Mouse (Mus musculus): Measurements from ENCODE around the gene Snrnp40. TPM values are rescaled to one million over a fixed set of nuclear protein-coding genes. Genes with fewer than 3 reads are reported as not detected.

Snrnp40 gene
- total RNA-seq, 2 experiments from 2014 or later = 26.1 to 29.9 TPM

DNA sequence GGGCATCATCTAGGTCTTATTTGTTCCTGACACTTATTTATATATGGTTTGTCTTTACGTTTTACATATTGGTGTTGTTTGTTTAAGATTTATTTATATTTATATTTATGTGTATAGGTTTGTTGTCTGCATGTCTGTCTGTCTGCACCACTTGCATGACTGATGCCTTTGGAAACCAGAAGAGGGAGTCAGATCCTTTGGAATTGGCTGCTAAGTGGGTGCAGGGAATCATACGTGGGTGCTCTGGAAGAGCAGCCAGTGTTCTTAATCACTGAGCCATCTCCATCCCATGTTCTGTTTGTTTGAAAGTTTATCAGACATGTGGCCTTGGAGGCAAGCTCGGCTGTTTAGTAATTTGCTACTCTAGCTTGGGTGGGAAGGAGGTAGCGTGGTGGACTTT lies 17.6 kb downstream of the Snrnp40 start:
- intact Hi-C loops (cut with DNase I) = no loop called here
- DNase-seq = no peak

DNA sequence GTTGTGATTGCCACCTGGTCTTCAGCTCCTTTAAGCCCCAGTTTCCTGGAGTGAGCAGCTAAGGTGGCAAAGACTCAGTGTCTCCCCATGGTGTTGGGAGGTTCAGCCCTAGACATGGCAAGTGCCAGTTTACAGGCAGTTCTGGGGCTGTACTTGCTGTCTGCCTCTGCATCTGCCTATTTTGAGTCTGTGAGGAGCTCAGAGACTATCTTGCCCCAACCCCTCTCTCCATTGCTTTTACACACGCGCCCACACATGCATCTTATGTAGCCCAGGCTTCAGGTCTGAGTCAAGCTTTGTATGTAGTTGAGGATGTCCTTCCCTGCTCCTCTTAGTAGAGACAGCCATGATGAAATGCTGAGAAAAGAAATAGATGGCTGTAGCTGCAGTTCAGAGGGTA lies 19.2 kb downstream of the Snrnp40 start:
- intact Hi-C loops (cut with DNase I) = no loop called here
- DNase-seq = no peak

DNA sequence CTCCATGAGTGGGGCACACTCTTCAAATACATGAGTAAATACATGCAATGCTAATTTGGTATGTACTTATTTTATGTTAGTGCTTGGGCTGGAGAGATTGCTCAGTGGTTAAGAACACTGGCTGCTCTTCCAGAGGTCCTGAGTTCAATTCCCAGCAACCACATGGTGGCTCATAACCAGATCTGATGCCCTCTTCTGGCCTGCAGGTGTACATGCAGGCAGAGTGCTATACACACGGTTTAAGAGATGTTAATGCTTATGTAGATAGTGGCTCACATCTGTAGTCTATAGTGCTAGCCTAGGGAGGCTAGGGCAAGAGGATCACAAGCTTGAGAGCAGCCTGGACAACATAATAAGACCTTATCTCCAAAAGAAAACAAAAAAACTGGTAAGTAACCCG lies 20.5 kb downstream of the Snrnp40 start:
- no peak for DNase-seq
- intact Hi-C loops (cut with DNase I) = no loop called here

DNA sequence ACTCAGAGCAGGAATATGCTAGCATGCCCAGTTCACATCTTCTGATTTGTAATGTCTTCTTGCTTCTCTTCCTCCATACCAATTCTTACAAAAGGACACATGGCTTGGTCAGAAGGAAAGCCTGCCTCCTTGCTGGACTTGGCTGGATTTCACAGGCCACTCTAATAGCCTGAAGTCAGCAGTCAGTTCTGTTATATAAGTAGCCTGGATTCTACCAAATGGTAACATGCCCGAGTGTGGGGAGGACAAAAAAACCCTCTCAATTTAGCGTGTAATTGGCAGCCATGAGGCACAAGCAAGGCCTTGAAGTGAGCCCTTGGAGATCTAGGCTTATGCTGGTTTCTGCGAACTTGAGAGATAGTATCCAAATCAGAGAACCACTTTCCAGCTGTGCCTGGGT lies 27.3 kb downstream of the Snrnp40 start:
- DNase-seq = no peak
- intact Hi-C loops (cut with DNase I) = no loop called here

DNA sequence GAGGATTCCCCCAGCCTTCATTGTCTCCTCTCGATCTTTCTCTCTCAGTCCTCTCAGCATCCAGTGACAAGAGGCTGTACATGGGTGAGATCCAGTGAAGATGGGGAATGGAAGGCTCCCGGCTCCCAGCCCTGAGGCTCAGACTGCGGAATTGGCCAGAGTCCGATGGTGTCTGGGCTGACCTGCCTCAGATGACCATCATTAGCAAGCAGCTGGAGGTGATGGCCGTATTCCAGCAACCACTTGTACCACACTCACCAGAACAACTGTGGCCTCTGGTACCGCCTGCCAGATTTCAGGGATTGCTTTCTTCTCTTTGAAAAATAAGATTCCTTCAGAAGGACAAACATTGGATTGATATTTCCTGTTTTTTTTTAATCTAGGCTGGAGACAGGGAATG lies 29.6 kb downstream of the Snrnp40 start:
- intact Hi-C loops (cut with DNase I) = no loop called here

DNA sequence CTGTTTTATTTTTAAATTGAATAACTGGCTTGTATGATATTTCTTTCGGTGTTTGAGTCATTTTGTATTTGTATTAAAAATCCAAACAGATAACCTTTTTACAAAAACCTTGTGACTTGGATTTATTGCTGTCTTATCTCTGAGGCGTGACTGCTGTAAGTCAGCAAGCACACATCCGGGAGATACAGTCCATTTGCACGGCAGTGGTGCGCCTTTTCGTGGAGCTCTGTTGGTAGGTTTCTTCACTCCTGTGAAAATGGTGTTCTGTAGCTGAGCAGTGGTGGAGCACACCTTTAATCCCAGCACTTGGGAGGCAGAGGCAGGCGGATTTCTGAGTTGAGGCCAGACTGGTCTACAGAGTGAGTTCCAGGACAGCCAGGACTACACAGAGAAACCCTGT lies 30.0 kb downstream of the Snrnp40 start:
- DNase-seq = no peak
- intact Hi-C loops (cut with DNase I) = no loop called here

More for the DNA sequence above, 29.6 kb downstream of the Snrnp40 start:
- peak; percentile 73 to 74 for DNase-seq

DNA sequence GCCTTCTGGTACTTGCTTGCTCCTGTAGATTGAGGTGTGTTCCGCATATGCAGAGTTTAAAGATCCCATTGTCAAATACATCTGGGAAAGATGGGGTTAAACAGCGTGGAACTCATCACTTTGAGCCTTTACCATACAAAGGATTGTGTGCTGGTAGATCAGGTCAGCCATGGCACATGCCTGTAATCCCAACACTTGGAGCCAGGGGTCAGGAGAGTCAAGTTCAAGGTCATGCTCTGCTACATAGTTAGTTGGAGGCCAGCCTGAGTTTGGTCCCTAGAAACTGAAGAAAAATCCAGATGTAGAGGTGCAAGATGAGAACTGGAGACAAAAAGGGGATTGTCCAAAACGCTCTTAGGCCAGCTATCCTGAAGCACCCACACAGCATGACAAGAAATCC lies 31.3 kb downstream of the Snrnp40 start:
- intact Hi-C loops (cut with DNase I) = no loop called here
- peak; percentile 20 to 27 for DNase-seq

Other genes starting within 250 kb of the Snrnp40 start
- not detected for gene Hcrtr1, start 220.8 kb upstream of the Snrnp40 start, total RNA-seq (2021)
- 10 to 100 TPM; 64.6 to 83.6 TPM for gene Tinagl1, start 185.0 kb upstream of the Snrnp40 start, total RNA-seq (2021)
- gene Gm853, start 137.7 kb upstream of the Snrnp40 start, total RNA-seq (2021) = not detected
- 1 to 10 TPM; 3.0 to 3.1 TPM for gene Serinc2, start 80.9 kb upstream of the Snrnp40 start, total RNA-seq (2021)
- 1,000 to 10,000 TPM; 7,205 to 8,003 TPM for gene Fabp3, start 51.5 kb upstream of the Snrnp40 start, total RNA-seq (2021)
- gene Gm10570, start 51.5 kb upstream of the Snrnp40 start, total RNA-seq (2021) = 1 to 10 TPM in 1 of 2 experiments, not detected in 1; 1.1 TPM
- gene Zcchc17, start 189 bp upstream of the Snrnp40 start, total RNA-seq (2021) = 10 to 100 TPM; 24.6 to 25.4 TPM
- gene Nkain1, start 214.0 kb downstream of the Snrnp40 start, total RNA-seq (2021) = 1 to 10 TPM; 6.3 to 7.7 TPM

All from heart, postnatal 10 days (tissue).